Mouse (Mus musculus) heart, embryonic 16.5 days (tissue): Measurements from ENCODE around the gene Rbfox2. TPM values are rescaled to one million over a fixed set of nuclear protein-coding genes. Genes with fewer than 3 reads are reported as not detected.

Source experiments
- ATAC-seq: fragments of 200-750 bp; cut with Nextera tagmentation; replicated peaks from 2 replicates; pipeline ENCODE4 v1.8.0; 2017; ENCODE audit warnings: moderate number of reproducible peaks; ENCODE audit not compliant: insufficient read depth, low FRiP score; ENCODE audit errors: extremely low read depth
- H3K27ac ChIP-seq: fragments of 300-500 bp; sonication (generic); 2 replicates; pipeline ENCODE4 v1.5.1; 2014; ENCODE audit warnings: mild to moderate bottlenecking, low read length, control low read depth, moderate library complexity
- H3K27me3 ChIP-seq: fragments of 300-500 bp; sonication (generic); 2 replicates; pipeline ENCODE4 v1.6.1; 2014; ENCODE audit warnings: low read length, mixed read lengths; ENCODE audit not compliant: control insufficient read depth, insufficient read depth
- H3K36me3 ChIP-seq: fragments of 300-500 bp; sonication (generic); 2 replicates; pipeline ENCODE4 v1.6.1; 2014; ENCODE audit not compliant: control insufficient read depth, insufficient read depth
- H3K4me1 ChIP-seq: fragments of 300-500 bp; sonication (generic); 2 replicates; pipeline ENCODE4 v1.6.1; 2014; ENCODE audit warnings: low read length, mixed read lengths; ENCODE audit not compliant: control insufficient read depth, insufficient read depth
- H3K4me2 ChIP-seq: fragments of 300-500 bp; sonication (generic); 2 replicates; pipeline ENCODE4 v1.6.1; 2014; ENCODE audit warnings: low read depth, mild to moderate bottlenecking, control low read depth, low read length
- H3K4me3 ChIP-seq: fragments of 300-500 bp; sonication (generic); 2 replicates; pipeline ENCODE4 v1.5.1; 2014; ENCODE audit warnings: mild to moderate bottlenecking, control low read depth, low read length
- H3K9ac ChIP-seq: fragments of 300-500 bp; sonication (generic); 2 replicates; pipeline ENCODE4 v1.6.1; 2014; ENCODE audit warnings: low read length, control low read depth
- H3K9me3 ChIP-seq: fragments of 300-500 bp; sonication (generic); replicated peaks from 2 replicates; pipeline ENCODE4 v1.6.1; 2016; ENCODE audit warnings: low read length; ENCODE audit not compliant: control insufficient read depth
- WGBS: fragments of 180-500 bp; shearing (Covaris S2); extraction: QIAGEN DNeasy Blood & Tissue Kit; methylation state at CpG from one replicate; pipeline ENCODE4 v1.1.7; 2014; 5-methylcytosine and 5-hydroxymethylcytosine counted together
- polyA plus RNA-seq: library from polyadenylated mRNA; unstranded; fragments of >200 nt; fragmentation: Nextera tagmentation; extraction: Ambion mirVana; gene quantifications from 2 replicates; pipeline ENCODE4 v1.2.1, GENCODE M21; 2015

Gene Rbfox2
- polyA plus RNA-seq, 1 experiment from 2014 or later: 61.8 TPM

DNA sequence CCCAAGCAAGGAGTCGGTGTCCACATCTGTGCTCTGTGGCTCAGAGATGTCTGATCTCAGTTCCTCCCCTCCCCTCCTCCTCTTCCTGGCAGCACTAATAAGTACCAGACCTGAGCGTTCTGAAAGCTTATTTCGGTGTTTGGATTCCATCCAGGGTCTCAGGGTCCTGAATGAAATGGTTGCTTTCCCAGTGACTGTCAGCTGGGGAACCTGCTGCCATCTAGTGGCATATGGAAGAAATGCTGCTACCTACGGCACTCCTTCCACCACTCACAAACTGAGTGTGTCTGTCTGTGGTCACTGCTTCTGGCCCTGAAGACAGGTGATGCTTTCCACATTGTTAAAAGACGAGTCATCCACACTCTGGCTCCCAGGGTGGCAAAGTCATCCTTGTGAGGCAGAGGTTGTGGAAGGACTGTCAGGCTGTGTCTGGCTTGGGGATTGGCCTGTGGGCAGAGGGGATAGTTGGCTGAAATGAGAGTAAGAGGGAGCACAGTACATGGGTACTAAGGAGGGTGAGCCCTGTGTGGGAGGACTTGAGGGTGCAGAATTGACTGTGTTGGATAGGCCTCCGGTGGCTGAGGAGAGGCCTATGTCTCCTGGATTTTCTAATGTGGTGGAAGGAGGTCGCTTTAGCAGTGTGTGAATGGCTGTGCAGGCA is 277.3 kb downstream of the Rbfox2 start:
- H3K9ac ChIP-seq: peak overlapping the region; percentile 64
- no peak overlapping the region for H3K4me3 ChIP-seq
- H3K4me1 ChIP-seq: peaks cover 35% of the 10 kb centered on the region

More for the DNA sequence above, 277.3 kb downstream of the Rbfox2 start:
- Histone ChIP-seq H3K9me3 (no peaks in the 10 kb centered on the region), H3K4me2 (peak overlapping the region; percentile 38), H3K27me3 (no peaks in the 10 kb centered on the region), H3K36me3 (no peaks in the 10 kb centered on the region), H3K27ac (peak overlapping the region; percentile 80)
- ATAC-seq: peak; percentile 71
- WGBS: 19% methylated on average over 7 of the region's 7 CpGs

Other genes starting within 250 kb of the Rbfox2 start
- 0.19 and 0.39 TPM in 2 replicates for gene Apol7a, start 92.1 kb upstream of the Rbfox2 start, polyA plus RNA-seq
- gene Apol9a, start 104.1 kb upstream of the Rbfox2 start, polyA plus RNA-seq: 0.60 and 0.64 TPM in 2 replicates
- gene Apol7b, start 140.5 kb upstream of the Rbfox2 start, polyA plus RNA-seq: not detected in 2 replicates
- gene Apol10a, start 170.0 kb upstream of the Rbfox2 start, polyA plus RNA-seq: 0.12 TPM in 1 of 2 replicates, not detected in the other
- gene Apol11a, start 201.3 kb upstream of the Rbfox2 start, polyA plus RNA-seq: not detected in 2 replicates
- 0.10 and 0.21 TPM in 2 replicates for gene Apol7c, start 226.3 kb upstream of the Rbfox2 start, polyA plus RNA-seq